Mouse (Mus musculus): Measurements from ENCODE around the gene Arrdc5.

DNA sequence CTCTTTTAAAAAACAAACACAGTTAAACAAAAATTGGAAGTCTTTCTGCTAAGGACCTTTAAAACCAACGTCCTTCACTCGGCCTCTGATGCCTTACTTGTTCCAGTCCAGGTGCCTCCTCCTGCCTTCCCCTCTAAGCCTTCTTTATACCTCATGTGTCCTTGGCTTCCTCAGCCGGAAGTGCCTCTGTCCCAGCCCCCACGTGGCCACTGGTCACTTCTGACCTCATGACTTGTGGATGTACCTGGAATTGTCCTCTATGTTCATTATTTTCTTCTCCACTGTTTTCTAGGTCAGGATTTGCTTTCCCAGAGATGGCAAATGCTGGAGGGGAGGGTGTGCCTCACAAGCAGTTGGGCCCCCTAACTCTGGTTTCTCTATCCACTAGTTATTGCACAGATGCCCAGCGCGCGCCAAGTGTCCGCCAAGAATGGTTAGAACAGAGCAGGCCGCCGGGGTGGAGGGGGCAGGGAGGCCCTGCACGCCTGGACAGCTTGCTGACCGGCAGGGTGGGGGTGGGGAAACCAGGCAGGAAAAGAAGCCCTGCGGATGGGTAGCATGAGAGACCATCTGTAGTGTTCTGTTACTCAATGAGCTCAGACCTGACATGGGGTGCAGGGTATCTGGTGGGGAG is 2.4 kb upstream of the Arrdc5 start:
- TF ChIP-seq CTCF (IDR thresholded peaks at IDR 0.05; ENCODE audit: low read depth) (no peak), EP300 (IDR thresholded peaks at IDR 0.05; ENCODE audit: low read depth) (no peak)
